Mouse (Mus musculus) monocyte, adult 2 months (primary cell): ENCODE results near the gene Nosip.
"Not testable (repeated sequence)": the region's sequence is repeated elsewhere in the genome, so short reads cannot be mapped to it uniquely, and the experiment has no call there.

Experiments
- DNase-seq, 2 experiments: peaks; one replicate each; pipeline ENCODE4 v3.0.0; 2022; ENCODE audit warnings: low spot score in 2 of 2, low read depth in 1 of 2

The Nosip gene

GRCm38 (mm10) chr7:45112529-45112928 lies 50.3 kb downstream of the Nosip start:
- no peak for DNase-seq

- no peak for DNase-seq
Measured at GRCm38 (mm10) chr7:45113476-45113875, 51.2 kb downstream of the Nosip start.

GRCm38 (mm10) chr7:45117566-45117965 lies 55.3 kb downstream of the Nosip start:
- DNase-seq: no peak

GRCm38 (mm10) chr7:45118336-45118735 lies 56.1 kb downstream of the Nosip start:
- DNase-seq: no peak

- DNase-seq: no peak
Measured at GRCm38 (mm10) chr7:45119780-45120709, 57.8 kb downstream of the Nosip start.

GRCm38 (mm10) chr7:45121404-45121803 lies 59.2 kb downstream of the Nosip start:
- no peak for DNase-seq

- no peak for DNase-seq
Measured at GRCm38 (mm10) chr7:45121966-45122365, 59.7 kb downstream of the Nosip start.

GRCm38 (mm10) chr7:45122561-45123185 lies 60.4 kb downstream of the Nosip start:
- no peak for DNase-seq

GRCm38 (mm10) chr7:45123186-45123570 lies 60.9 kb downstream of the Nosip start:
- no peak for DNase-seq

GRCm38 (mm10) chr7:45124224-45125143 lies 62.3 kb downstream of the Nosip start, which contains the start of gene Rps11:
Gene Rps11, minus strand, starts transcription at chr7:45124439.
- peak; percentile 98 to 99 for DNase-seq

GRCm38 (mm10) chr7:45125144-45125600 lies 62.9 kb downstream of the Nosip start:
- DNase-seq: no peak

GRCm38 (mm10) chr7:45125649-45126048 lies 63.4 kb downstream of the Nosip start:
- not testable (repeated sequence) for DNase-seq

GRCm38 (mm10) chr7:45126147-45126843 lies 64.1 kb downstream of the Nosip start:
- DNase-seq: no peak

GRCm38 (mm10) chr7:45126844-45127699 lies 64.8 kb downstream of the Nosip start:
- DNase-seq: no peak
